Mouse (Mus musculus): ENCODE results near the gene Pbrm1. TPM values are rescaled to one million over a fixed set of nuclear protein-coding genes. Genes with fewer than 3 reads are reported as not detected.

The Pbrm1 gene
- polyA plus RNA-seq, 1 experiment, result 48.8 TPM

DNA sequence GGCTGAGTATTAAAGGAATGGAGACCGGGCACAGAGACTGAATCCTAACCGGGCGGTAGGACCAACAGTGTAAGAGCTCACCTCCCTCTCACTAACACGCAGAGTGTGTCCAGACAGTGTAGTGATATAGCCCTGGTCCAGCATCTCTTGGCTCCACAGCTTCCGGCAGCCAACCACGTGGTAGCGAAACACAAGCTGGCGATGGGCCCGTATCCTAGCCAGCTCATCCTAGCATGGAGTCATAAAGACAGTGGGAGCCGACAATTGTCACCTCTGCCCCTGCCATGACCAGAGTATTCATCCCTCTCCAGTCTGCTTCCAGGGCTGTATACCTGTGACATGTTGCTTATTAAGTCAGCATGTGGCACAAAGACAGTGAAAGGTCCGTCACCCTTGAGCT is 126.8 kb downstream of the Pbrm1 start:
- TF ChIP-seq POLR2A (IDR thresholded peaks at IDR 0.05; ENCODE audit: borderline replicate concordance, extremely low read depth, insufficient read depth, insufficient read length, poor library complexity, severe bottlenecking), result no peak
- TF ChIP-seq CTCF (IDR thresholded peaks at IDR 0.05; ENCODE audit: borderline replicate concordance, extremely low read depth, insufficient read depth, insufficient read length), result no peak
- no peak for DNase-seq (ENCODE audit: low read depth)

DNA sequence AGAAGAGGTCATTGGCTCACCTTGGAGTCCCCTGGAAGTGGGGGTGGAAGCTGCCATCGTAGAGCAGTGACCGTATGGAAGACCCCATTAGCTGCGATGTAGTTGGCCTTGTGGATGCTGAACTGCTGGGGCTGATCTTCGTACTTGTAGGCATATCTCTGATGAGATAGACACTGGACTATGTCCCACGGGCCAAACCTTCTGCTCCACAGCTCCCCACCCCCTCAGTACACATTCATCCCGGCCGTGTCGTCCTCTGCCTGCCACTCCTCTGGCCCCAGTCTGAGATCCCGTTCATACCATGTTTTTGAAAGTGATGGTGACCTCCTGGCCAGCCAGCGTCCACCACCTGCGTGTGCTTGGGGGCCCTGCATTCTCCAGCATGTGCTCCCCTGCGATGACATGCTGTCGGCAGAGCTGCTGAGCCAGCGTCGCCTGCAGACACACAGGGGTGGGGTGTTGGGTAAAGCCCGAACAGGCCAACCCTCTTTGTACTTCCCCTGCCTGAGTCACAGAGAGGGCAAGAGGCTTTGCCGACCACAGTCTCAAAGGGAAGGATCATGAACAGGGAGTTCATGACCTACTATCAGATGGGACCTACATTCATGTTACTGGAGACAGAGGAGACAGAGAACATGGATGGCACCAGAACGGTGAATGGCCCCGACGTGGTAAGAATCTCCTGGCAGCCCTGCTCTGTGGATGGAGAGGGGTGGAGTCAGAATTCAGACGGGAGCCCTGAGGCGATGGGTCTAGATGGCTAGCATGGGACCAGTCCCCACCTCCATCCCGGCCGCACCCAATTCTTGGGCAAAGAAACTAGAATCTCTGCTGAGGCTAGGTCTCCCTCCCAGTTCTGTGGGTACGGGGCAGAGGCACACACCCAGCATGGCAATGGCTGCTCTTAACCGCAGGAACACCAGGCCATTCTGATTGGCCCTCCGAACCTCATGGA is 141.5 kb downstream of the Pbrm1 start:
- TF ChIP-seq POLR2A (IDR thresholded peaks at IDR 0.05; ENCODE audit: borderline replicate concordance, extremely low read depth, insufficient read depth, insufficient read length, poor library complexity, severe bottlenecking) (no peak), CTCF (IDR thresholded peaks at IDR 0.05; ENCODE audit: borderline replicate concordance, extremely low read depth, insufficient read depth, insufficient read length) (no peak)
- DNase-seq (ENCODE audit: low read depth), result no peak

DNA sequence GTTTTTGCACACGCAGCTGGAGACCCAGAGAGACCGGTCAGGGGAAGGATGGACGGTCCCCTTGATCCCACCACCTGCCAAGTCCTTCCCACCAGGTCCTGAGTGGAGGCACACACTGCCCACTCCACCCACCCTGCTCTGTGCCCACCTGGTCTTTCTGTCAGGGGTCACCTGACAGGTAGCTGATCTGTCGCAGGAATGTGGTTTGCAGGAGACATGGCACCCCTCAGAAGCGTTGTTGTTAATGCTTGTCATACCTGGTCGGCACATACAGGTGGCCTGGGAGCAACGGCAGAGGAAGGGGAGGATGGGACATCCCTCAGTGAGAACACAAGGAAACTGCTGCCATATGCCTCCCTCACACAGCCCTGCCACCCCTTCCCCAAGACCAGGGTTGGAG is 142.3 kb downstream of the Pbrm1 start:
- no peak for TF ChIP-seq POLR2A (IDR thresholded peaks at IDR 0.05; ENCODE audit: borderline replicate concordance, extremely low read depth, insufficient read depth, insufficient read length, poor library complexity, severe bottlenecking)
- no peak for TF ChIP-seq CTCF (IDR thresholded peaks at IDR 0.05; ENCODE audit: borderline replicate concordance, extremely low read depth, insufficient read depth, insufficient read length)
- DNase-seq (ENCODE audit: low read depth), result no peak

DNA sequence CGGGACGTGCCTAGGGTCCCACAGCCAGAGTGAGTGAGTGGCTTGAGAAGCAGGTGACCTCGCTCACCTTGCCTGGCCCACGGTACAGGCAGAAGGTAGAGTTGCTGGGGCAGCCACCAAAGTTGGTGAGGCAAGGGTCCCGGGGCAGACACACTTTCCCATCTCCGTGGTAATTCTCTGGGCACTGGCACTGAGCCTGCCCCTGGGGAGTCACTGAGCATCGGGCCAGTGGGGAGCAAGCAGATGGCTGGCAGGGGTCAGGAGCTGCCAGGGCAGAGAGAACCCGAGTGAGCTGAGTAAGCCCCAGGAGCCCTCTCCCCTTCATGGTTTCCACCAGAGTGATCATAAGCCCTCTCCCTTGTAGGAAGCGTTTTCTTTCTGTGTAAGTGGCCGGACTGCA is 142.7 kb downstream of the Pbrm1 start:
- TF ChIP-seq POLR2A (IDR thresholded peaks at IDR 0.05; ENCODE audit: borderline replicate concordance, extremely low read depth, insufficient read depth, insufficient read length, poor library complexity, severe bottlenecking), result no peak
- TF ChIP-seq CTCF (IDR thresholded peaks at IDR 0.05; ENCODE audit: borderline replicate concordance, extremely low read depth, insufficient read depth, insufficient read length), result no peak
- no peak for DNase-seq (ENCODE audit: low read depth)

DNA sequence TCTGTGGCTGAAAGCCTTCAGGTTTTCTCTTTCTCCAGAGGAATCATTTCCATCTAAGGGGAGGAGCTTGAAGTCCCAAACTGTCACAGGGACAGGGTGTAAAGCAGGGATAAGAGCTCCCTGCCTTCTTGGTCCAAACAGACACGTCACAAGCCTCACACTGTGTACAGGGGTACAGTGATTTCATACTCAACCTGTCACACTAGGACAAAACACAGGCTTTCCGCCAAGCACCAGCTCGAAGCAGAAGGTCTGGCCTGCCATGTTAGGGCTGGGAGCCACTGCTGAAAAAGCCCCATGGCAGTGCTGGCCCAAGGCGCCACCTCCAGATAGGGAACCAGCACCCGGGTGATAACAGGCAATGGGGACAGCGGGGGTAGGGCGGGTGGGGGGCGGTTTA is 145.1 kb downstream of the Pbrm1 start:
- DNase-seq (ENCODE audit: low read depth), result peak; percentile 52
- no peak for TF ChIP-seq CTCF (IDR thresholded peaks at IDR 0.05; ENCODE audit: borderline replicate concordance, extremely low read depth, insufficient read depth, insufficient read length)
- no peak for TF ChIP-seq POLR2A (IDR thresholded peaks at IDR 0.05; ENCODE audit: borderline replicate concordance, extremely low read depth, insufficient read depth, insufficient read length, poor library complexity, severe bottlenecking)

DNA sequence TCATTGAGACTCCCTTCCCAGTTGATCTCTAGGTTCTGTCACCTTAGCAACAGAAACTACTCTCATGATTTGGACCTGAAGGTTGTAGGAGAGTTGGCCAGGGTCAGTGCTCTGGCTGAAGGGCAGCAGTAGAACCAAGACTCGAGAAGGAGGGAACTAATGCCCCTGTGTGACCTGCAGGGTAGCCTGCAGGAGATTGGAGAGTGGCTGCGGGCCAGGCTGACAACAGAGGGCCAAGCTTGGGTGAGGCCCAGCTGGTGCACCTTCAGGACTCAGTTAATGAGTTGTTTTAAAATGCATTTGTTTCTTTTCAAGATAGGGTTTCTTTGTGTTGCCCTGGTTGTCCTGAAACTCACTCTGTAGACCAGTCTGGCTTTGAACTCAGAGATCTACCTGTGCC is 146.1 kb downstream of the Pbrm1 start:
- no peak for DNase-seq (ENCODE audit: low read depth)

DNA sequence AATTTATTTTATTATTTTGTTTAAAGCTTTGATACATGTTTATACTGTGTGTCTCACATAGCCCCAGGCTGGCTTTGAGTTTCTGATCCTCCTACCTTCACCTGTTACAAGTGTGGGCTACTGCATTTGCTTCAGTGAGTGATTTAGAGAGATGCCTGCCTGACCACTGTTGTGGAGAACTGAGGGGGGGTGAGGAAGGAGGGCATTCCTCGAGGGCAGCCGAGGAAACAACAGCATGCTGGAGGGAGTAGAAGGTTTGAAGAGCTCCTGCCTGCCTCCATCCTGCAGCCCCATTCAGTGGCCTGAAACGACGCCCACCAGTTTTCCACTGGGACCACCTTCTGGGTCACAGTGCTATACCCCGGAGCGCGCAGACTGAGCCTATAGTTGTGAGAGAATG is 146.5 kb downstream of the Pbrm1 start:
- TF ChIP-seq CTCF (IDR thresholded peaks at IDR 0.05; ENCODE audit: borderline replicate concordance, extremely low read depth, insufficient read depth, insufficient read length), result no peak
- TF ChIP-seq POLR2A (IDR thresholded peaks at IDR 0.05; ENCODE audit: borderline replicate concordance, extremely low read depth, insufficient read depth, insufficient read length, poor library complexity, severe bottlenecking), result no peak
- DNase-seq (ENCODE audit: low read depth), result no peak

More for the DNA sequence above, 146.1 kb downstream of the Pbrm1 start:
- TF ChIP-seq POLR2A (IDR thresholded peaks at IDR 0.05; ENCODE audit: borderline replicate concordance, extremely low read depth, insufficient read depth, insufficient read length, poor library complexity, severe bottlenecking), result no peak
- no peak for TF ChIP-seq CTCF (IDR thresholded peaks at IDR 0.05; ENCODE audit: borderline replicate concordance, extremely low read depth, insufficient read depth, insufficient read length)

DNA sequence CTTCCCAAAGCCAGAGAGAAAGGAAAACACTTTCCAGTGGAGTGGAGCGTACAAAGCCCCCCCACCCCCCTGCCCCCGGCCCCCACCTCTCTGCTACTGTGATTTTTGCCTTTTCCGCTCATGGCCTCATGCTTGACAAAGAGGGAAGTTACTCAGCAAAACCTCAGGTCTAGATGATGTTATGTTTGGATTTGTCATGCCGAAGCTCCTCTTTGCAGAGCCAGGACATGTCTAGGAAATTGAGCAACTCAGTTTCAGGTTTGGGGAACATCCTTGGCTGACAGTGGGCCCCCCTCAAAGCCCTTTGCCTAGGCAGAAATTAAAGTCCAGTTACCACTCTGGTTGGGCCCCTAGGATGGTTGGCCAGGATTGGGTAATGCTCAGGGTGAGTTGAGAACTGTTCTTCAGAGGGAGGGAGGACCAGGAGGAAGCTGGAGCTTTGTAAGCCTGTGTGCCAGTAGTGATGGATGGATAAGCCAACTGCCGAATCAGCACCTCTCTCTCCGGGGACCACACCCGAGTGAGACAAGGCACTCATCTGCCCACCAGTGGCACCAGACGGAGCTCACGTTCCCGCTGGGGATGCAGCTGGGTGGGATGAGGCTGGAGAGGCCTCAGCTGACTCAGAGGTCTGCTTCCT is 147.2 kb downstream of the Pbrm1 start:
- TF ChIP-seq CTCF (IDR thresholded peaks at IDR 0.05; ENCODE audit: borderline replicate concordance, extremely low read depth, insufficient read depth, insufficient read length) (no peak), POLR2A (IDR thresholded peaks at IDR 0.05; ENCODE audit: borderline replicate concordance, extremely low read depth, insufficient read depth, insufficient read length, poor library complexity, severe bottlenecking) (no peak)

DNA sequence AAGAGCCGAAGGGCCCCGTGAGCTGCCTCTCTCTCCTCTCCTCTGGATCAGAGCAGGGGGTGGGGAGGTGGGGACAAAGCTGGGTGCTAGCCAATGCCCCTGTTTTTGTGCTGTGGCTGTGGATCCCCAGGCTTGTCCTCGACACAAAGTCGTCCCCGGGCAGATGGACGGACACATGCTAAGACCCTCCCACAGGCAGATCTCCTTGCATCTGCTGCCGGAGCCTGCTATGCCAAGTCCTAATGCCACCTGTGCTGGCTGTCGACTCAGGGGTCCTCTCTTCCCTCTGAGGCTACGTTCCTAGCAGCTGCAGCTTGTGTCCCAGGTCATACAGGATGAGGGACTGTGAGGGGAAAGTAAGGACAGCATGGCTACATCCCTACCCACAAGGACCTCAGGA is 147.9 kb downstream of the Pbrm1 start:
- TF ChIP-seq POLR2A (IDR thresholded peaks at IDR 0.05; ENCODE audit: borderline replicate concordance, extremely low read depth, insufficient read depth, insufficient read length, poor library complexity, severe bottlenecking) (no peak), CTCF (IDR thresholded peaks at IDR 0.05; ENCODE audit: borderline replicate concordance, extremely low read depth, insufficient read depth, insufficient read length) (no peak)
- DNase-seq (ENCODE audit: low read depth), result peak; percentile 52

More for the DNA sequence above, 147.2 kb downstream of the Pbrm1 start:
- DNase-seq (ENCODE audit: low read depth), result peak; percentile 15

DNA sequence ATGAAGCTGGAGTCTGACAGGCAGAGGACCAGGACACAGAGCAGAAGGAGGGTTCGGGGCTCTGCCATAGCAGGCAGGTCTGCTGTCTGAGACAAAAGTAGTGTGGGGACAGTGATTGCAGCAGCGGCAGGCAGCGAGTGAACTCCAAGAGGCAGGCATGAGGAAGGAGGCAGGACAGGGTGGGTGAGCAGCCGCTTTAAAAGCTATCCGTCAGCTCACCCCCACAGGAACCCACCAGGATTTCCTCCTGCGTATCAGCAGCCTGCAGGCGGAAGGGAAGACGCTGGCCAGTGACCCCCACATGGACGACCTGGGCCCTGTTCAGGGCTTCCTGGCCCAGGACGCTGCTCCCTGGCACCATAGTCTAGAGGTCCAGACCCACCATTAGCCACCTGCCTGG is 149.5 kb downstream of the Pbrm1 start, which contains the start of gene Stab1:
Gene Stab1, minus strand, starts transcription at position 217 of the 400 bp plus-strand sequence.
- no peak for TF ChIP-seq CTCF (IDR thresholded peaks at IDR 0.05; ENCODE audit: borderline replicate concordance, extremely low read depth, insufficient read depth, insufficient read length)
- no peak for TF ChIP-seq POLR2A (IDR thresholded peaks at IDR 0.05; ENCODE audit: borderline replicate concordance, extremely low read depth, insufficient read depth, insufficient read length, poor library complexity, severe bottlenecking)
- DNase-seq (ENCODE audit: low read depth), result no peak

DNA sequence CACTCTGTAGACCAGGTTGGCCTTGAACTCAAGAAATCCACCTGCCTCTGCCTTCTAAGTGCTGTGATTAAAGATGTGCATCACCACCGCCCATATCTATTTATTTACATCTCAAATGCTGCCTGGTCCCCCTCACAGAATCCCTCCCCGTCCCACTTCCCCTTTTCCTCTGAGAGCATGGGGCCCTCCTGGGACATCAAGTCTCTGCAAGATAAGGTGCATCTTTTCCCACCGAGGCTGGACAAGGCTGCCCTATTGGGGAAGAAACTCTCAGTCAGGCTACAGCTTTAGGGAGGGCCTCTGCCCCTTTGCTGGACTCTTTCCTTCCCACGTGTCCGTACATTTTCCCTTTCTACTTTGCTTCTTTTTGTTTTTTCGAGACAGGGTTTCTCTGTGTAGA is 150.6 kb downstream of the Pbrm1 start:
- no peak for TF ChIP-seq CTCF (IDR thresholded peaks at IDR 0.05; ENCODE audit: borderline replicate concordance, extremely low read depth, insufficient read depth, insufficient read length)
- no peak for TF ChIP-seq POLR2A (IDR thresholded peaks at IDR 0.05; ENCODE audit: borderline replicate concordance, extremely low read depth, insufficient read depth, insufficient read length, poor library complexity, severe bottlenecking)
- no peak for DNase-seq (ENCODE audit: low read depth)

Measured in brain, embryonic 14.5 days (tissue).